Mouse (Mus musculus) kidney, adult 2 months (tissue): ENCODE measurements around the gene Kcnq1. TPM values are rescaled to one million over a fixed set of nuclear protein-coding genes. Genes with fewer than 3 reads are reported as not detected.
A peak's percentile ranks its signal among the peaks of the same experiment; 100 is the strongest.

Source experiments
- DNase-seq: peaks from one replicate; pipeline ENCODE4 v3.0.0; 2021
- H3K27ac ChIP-seq: fragments of 200-500 bp; 2 replicates; pipeline ENCODE4 v1.5.1; 2012; ENCODE audit warnings: low read depth, low read length, control low read depth, inconsistent platforms; ENCODE audit not compliant: insufficient read depth
- H3K27me3 ChIP-seq: fragments of 200-500 bp; replicated peaks from 2 replicates; pipeline ENCODE4 v1.6.1; 2012; ENCODE audit warnings: mild to moderate bottlenecking, moderate library complexity, low read length, inconsistent platforms; ENCODE audit not compliant: control insufficient read depth, insufficient read depth
- H3K36me3 ChIP-seq: fragments of 200-500 bp; 2 replicates; pipeline ENCODE4 v1.6.1; 2012; ENCODE audit warnings: mild to moderate bottlenecking, moderate library complexity, low read length, inconsistent platforms; ENCODE audit not compliant: control insufficient read depth, insufficient read depth
- H3K4me1 ChIP-seq: fragments of 200-500 bp; 2 replicates; pipeline ENCODE4 v1.6.1; 2011; ENCODE audit warnings: low read length; ENCODE audit not compliant: control insufficient read depth, insufficient read depth
- H3K4me3 ChIP-seq: fragments of 200-500 bp; 2 replicates; pipeline ENCODE4 v1.5.1; 2011; ENCODE audit warnings: mild to moderate bottlenecking, low read depth, low read length, control low read depth; ENCODE audit not compliant: insufficient read depth
- CTCF ChIP-seq: fragments of 200-500 bp; conservative IDR thresholded peaks from 2 replicates; pipeline ENCODE4 v1.5.1; 2011; ENCODE audit warnings: low read depth, mild to moderate bottlenecking, control low read depth, low read length, moderate library complexity, mixed read lengths; ENCODE audit not compliant: insufficient read depth, insufficient read length
- POLR2A ChIP-seq: fragments of 200-500 bp; IDR thresholded peaks from one replicate; pipeline ENCODE4 v1.6.1; 2011; ENCODE audit warnings: low read depth, low read length, control low read depth
- WGBS: fragments of 180-500 bp; shearing (Covaris S2); methylation state at CpG from one replicate; pipeline ENCODE4 v1.1.7; 2018; 5-methylcytosine and 5-hydroxymethylcytosine counted together
- polyA plus RNA-seq: library from polyadenylated mRNA; depleted of rRNA; stranded (reverse); fragments of >200 nt; gene quantifications from 2 replicates; pipeline ENCODE4 v1.2.3, GENCODE M21; 2012

Kcnq1 gene
- polyA plus RNA-seq, 1 experiment = 24.0 TPM

- Histone ChIP-seq H3K36me3 (no peaks in the 10 kb centered on the region), H3K4me3 (no peak overlapping the region), H3K27ac (no peak overlapping the region), H3K27me3 (no peaks in the 10 kb centered on the region), H3K4me1 (no peaks in the 10 kb centered on the region)
- WGBS = 60% methylated on average over 8 of the region's 8 CpGs
- DNase-seq = no peak
- TF ChIP-seq CTCF = no peak
- no peak for TF ChIP-seq POLR2A
Measured at GRCm38 (mm10) chr7:143265829-143266438, 159.8 kb downstream of the Kcnq1 start.

DNA sequence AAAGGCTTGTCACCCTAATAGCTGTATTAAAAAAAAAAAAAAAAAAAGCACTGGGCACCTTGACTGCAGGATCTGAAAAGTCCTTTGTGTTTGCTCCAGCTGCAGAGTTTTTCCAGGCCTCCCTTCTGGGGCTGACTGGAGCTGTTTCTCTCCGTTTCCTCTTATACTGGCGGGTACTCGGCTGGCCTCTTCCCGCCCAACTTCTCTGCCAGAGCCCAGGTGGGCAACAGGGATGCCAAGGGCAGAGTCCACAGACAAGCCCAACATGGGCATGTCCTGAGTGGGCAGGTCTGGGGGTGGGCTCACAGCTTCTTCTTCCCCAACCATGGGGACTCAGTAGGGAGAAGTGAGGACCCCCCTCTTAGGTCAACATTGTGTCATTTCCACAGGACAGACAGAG, 167.6 kb downstream of the Kcnq1 start:
- H3K4me3 ChIP-seq = no peak overlapping the region
- WGBS = 63% methylated on average over 4 of the region's 4 CpGs
- no peaks in the 10 kb centered on the region for H3K27me3 ChIP-seq
- DNase-seq = no peak
- no peaks in the 10 kb centered on the region for H3K36me3 ChIP-seq
- no peak overlapping the region for H3K27ac ChIP-seq
- no peak for TF ChIP-seq CTCF
- TF ChIP-seq POLR2A = no peak
- no peaks in the 10 kb centered on the region for H3K4me1 ChIP-seq

DNA sequence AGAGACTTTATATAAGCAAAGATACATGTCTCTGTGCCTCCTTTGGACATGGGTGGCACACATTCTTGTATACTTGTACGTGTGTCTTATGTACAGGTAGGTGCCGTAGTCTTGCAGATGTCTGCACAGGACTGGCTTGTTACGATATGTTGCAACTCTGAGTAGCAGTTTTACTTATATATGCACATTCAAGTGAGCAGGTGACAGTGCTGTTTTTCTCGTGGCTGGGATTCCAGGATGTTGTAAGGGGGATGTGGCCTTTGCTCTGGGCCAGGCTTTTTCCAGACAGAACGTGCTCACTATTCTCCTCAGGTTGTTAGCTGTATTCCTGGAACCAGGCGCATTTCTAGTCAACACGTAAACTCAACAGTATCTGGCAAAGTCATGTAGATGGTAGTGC, 168.9 kb downstream of the Kcnq1 start:
- TF ChIP-seq POLR2A (no peak), CTCF (no peak)
- Histone ChIP-seq H3K4me3 (no peak overlapping the region), H3K27ac (no peak overlapping the region), H3K4me1 (no peaks in the 10 kb centered on the region), H3K36me3 (no peaks in the 10 kb centered on the region), H3K27me3 (no peaks in the 10 kb centered on the region)
- 66% methylated on average over 7 of the region's 7 CpGs for WGBS
- no peak for DNase-seq

DNA sequence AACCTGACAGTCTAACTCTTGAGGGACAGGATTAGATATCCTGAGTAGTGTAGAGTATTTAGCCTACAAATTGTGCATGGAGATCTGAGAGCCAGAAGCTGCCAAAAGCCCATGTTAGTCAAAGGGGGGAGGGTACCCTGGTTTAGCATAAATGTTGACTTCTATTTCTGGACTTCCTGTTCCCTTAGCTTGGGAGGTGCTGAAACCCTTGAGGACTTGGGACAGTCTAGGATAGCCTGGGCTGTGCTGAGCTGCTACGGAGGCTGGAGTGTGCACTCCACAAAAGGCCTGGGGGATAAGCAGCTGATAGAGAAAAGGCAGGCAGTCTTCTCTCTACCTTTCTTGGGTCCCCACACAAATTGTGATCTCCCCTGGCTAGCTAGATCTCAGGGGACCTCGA, 177.5 kb downstream of the Kcnq1 start:
- no peak for DNase-seq
- Histone ChIP-seq H3K4me1 (peaks cover 16% of the 10 kb centered on the region), H3K27me3 (no peaks in the 10 kb centered on the region), H3K27ac (no peak overlapping the region), H3K36me3 (no peaks in the 10 kb centered on the region), H3K4me3 (no peak overlapping the region)
- 67% methylated on average over 2 of the region's 2 CpGs for WGBS
- TF ChIP-seq CTCF (no peak), POLR2A (no peak)

DNA sequence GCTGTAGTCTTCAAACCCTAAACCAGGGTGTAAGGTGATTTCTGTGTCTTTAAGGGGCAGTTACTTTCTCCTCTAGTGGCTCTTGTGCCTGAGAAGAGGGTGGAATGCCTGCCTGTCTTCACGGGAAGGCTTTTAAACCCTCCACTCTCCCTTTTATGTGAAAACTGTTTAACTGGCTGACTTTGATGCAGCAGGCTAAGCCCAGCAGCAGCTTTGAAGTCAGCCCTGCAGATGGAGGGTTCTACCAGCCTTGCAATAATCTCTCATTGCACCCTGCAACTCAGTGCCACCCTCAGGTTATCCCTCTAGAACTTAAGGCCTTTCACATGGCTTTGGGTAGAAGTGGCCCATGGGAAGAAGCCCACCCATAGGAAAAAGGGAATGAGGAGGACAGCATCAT, 178.7 kb downstream of the Kcnq1 start:
- peaks cover 16% of the 10 kb centered on the region for H3K4me1 ChIP-seq
- WGBS = 60% methylated on average over 1 of the region's 1 CpGs
- no peaks in the 10 kb centered on the region for H3K27me3 ChIP-seq
- H3K27ac ChIP-seq = no peak overlapping the region
- H3K36me3 ChIP-seq = no peaks in the 10 kb centered on the region
- TF ChIP-seq POLR2A = no peak
- no peak for TF ChIP-seq CTCF
- H3K4me3 ChIP-seq = no peak overlapping the region
- DNase-seq = no peak

GRCm38 (mm10) chr7:143285440-143285839, 179.3 kb downstream of the Kcnq1 start:
- Histone ChIP-seq H3K36me3 (no peaks in the 10 kb centered on the region), H3K4me3 (no peak overlapping the region), H3K27ac (no peak overlapping the region), H3K27me3 (no peaks in the 10 kb centered on the region), H3K4me1 (peaks cover 16% of the 10 kb centered on the region)
- WGBS = 71% methylated on average over 3 of the region's 3 CpGs
- DNase-seq = no peak
- TF ChIP-seq CTCF = no peak
- TF ChIP-seq POLR2A = no peak

DNA sequence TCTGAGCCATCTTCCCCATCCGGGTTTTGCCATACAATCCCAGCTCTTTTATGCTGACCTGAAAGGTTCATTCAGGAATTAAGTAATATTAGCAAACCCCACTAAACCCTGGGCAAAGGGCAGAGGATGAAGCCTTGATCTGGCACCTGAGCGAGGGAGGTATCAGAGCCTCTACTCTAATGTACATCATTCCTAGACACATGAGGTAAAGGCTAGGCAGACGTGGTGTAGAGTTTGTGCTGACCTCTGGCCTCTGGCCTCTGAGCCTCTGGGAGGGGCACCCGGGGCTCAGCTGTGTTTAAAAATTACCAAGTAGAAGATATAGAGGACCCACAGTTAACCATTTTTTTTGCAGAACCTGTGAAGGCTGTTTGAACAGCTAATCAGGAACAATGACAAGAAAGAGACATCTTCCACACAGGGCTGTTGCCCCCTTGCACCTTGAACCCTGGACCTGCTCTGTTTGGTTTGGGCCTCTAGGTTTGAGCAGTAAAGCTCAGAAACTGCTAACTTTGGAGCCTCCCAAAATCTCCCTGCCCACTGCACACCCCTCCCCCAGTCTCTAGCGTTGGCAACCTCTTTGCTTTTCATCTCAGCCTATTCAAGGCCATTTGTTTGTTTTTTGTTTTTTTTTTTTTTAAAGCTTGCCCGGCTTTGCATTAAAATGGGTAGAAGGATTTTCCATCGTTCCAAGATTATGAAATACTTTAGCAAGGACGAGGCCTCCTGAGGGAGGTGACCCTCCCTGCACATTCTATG, 180.5 kb downstream of the Kcnq1 start:
- H3K27me3 ChIP-seq = no peaks in the 10 kb centered on the region
- peak; percentile 56 for DNase-seq
- H3K27ac ChIP-seq = no peak overlapping the region
- 45% methylated on average over 8 of the region's 8 CpGs for WGBS
- TF ChIP-seq POLR2A (no peak), CTCF (no peak)
- H3K4me3 ChIP-seq = no peak overlapping the region
- H3K36me3 ChIP-seq = no peaks in the 10 kb centered on the region
- H3K4me1 ChIP-seq = peaks cover 16% of the 10 kb centered on the region
